Comparison of ENCODE assay signal across 9 mouse cellular contexts in genomic region chr5:16869309-16869915, GRCm38 (mm10).
DNase-seq lines count a peak whose midpoint lies in the region; ATAC-seq and TF ChIP-seq lines count a peak whose summit lies in the region.
"Had no signal": no experiment of that assay in that cellular context is flagged by ENCODE, and none has a peak within 500 bp of the region (broad histone marks: within the 10 kb centered on the region; RNA-seq: fewer than 3 reads in every experiment).

No protein-coding gene starts in this region.

- no peak overlapping the region for H3K9ac ChIP-seq in forebrain, postnatal 0 days
- H3K9ac ChIP-seq in liver, embryonic 14.5 days (replicated peaks), result no peak overlapping the region
- H3K9ac ChIP-seq: limb, embryonic 12.5 days had no signal

- WGBS in forebrain, postnatal 0 days, result 54% methylated on average over 2 of the region's 2 CpGs
- 35% methylated on average over 2 of the region's 2 CpGs for WGBS in liver, embryonic 14.5 days (ENCODE audit: insufficient replicate concordance)

- no peak overlapping the region for H3K4me2 ChIP-seq in forebrain, postnatal 0 days (ENCODE audit: low read depth)
- no peak overlapping the region for H3K4me2 ChIP-seq in liver, embryonic 14.5 days (ENCODE audit: low read depth)
- H3K4me2 ChIP-seq: limb, embryonic 12.5 days had no signal

- H3K27ac ChIP-seq in forebrain, postnatal 0 days (ENCODE audit: low read depth, low read length), result no peak overlapping the region
- no peak overlapping the region for H3K27ac ChIP-seq in liver, embryonic 14.5 days
- H3K27ac ChIP-seq: limb, embryonic 12.5 days had no signal

- no peaks in the 10 kb centered on the region for H3K79me2 ChIP-seq in C2C12 (ENCODE audit: control insufficient read depth, insufficient read depth)

- peak; percentile 44 for TF ChIP-seq CTCF in C2C12 (IDR thresholded peaks at IDR 0.05; ENCODE audit: control insufficient read depth, insufficient read depth, insufficient read length)
- peak; percentile 82 for TF ChIP-seq CTCF in forebrain, postnatal 0 days (IDR thresholded peaks at IDR 0.05; ENCODE audit: low read depth)
- no peak; the same call in 1 of the 2 replicates for TF ChIP-seq CTCF in liver, embryonic 14.5 days (IDR thresholded peaks at IDR 0.05; ENCODE audit: low read depth)

- ATAC-seq in forebrain, postnatal 0 days, result peak; percentile 82
- ATAC-seq in liver, embryonic 14.5 days (ENCODE audit: insufficient read depth), result no peak

- no peaks in the 10 kb centered on the region for H3K79me3 ChIP-seq in C2C12 (ENCODE audit: low read depth)

- H3K27me3 ChIP-seq in C2C12 (ENCODE audit: control insufficient read depth, insufficient read depth, insufficient read length), result no peaks in the 10 kb centered on the region
- H3K27me3 ChIP-seq in forebrain, postnatal 0 days (ENCODE audit: insufficient read depth, low read length), result no peaks in the 10 kb centered on the region
- no peaks in the 10 kb centered on the region for H3K27me3 ChIP-seq in liver, embryonic 14.5 days (ENCODE audit: control insufficient read depth, insufficient read depth, low read length)
- H3K27me3 ChIP-seq: limb, embryonic 12.5 days had no signal

- no peak for TF ChIP-seq EP300 in liver, embryonic 14.5 days (IDR thresholded peaks at IDR 0.05; ENCODE audit: low read depth)

- H3K36me3 ChIP-seq in C2C12 (ENCODE audit: control insufficient read depth, insufficient read depth), result no peaks in the 10 kb centered on the region
- no peaks in the 10 kb centered on the region for H3K36me3 ChIP-seq in forebrain, postnatal 0 days (ENCODE audit: insufficient read depth)
- H3K36me3 ChIP-seq in liver, embryonic 14.5 days (replicated peaks; ENCODE audit: control insufficient read depth, insufficient read depth, low read depth), result no peaks in the 10 kb centered on the region
- H3K36me3 ChIP-seq: limb, embryonic 12.5 days had no signal

- DNase-seq in 3T3-L1 (ENCODE audit: low read depth, low spot score), result peak; percentile 89
- DNase-seq in c-Kit-positive CD71-positive TER-119-negative erythroid progenitor cells, embryonic 14.5 days (ENCODE audit: low read depth), result peak; percentile 6
- DNase-seq in forebrain, postnatal 0 days, result peak; percentile 79
- peak; percentile 72 for DNase-seq in kidney, postnatal 10 days
- peak; percentile 2 to 6 (median 4) for DNase-seq in liver, embryonic 14.5 days (ENCODE audit: low read depth in 3 of 3, low spot score in 3 of 3)
- DNase-seq in retina, adult 2 months (ENCODE audit: low read depth, low spot score), result peak; percentile 15
- DNase-seq in spleen, postnatal 4 days (ENCODE audit: low spot score in 2 of 2), result no peak

- no peaks in the 10 kb centered on the region for H3K4me1 ChIP-seq in forebrain, postnatal 0 days (ENCODE audit: insufficient read depth)
- no peaks in the 10 kb centered on the region for H3K4me1 ChIP-seq in liver, embryonic 14.5 days (replicated peaks; ENCODE audit: control insufficient read depth in 2 of 2, insufficient read depth in 2 of 2, low read length in 1 of 2)
- H3K4me1 ChIP-seq: limb, embryonic 12.5 days had no signal

- H3K4me3 ChIP-seq in C2C12 (ENCODE audit: insufficient read depth, poor library complexity, severe bottlenecking), result no peak overlapping the region
- H3K4me3 ChIP-seq in forebrain, postnatal 0 days (ENCODE audit: low read depth, low read length), result no peak overlapping the region
- no peak overlapping the region for H3K4me3 ChIP-seq in liver, embryonic 14.5 days (ENCODE audit: insufficient read depth in 1 of 2, low read depth in 2 of 2, low read length in 2 of 2)
- H3K4me3 ChIP-seq: limb, embryonic 12.5 days had no signal

- no peak overlapping the region for H3ac ChIP-seq in C2C12 (ENCODE audit: control insufficient read depth, insufficient read length, low read depth)

- no peaks in the 10 kb centered on the region for H3K9me3 ChIP-seq in forebrain, postnatal 0 days (ENCODE audit: low read length)
- no peaks in the 10 kb centered on the region for H3K9me3 ChIP-seq in liver, embryonic 14.5 days (ENCODE audit: control insufficient read depth, low read length)
- H3K9me3 ChIP-seq: limb, embryonic 12.5 days had no signal

TF ChIP-seq in C2C12, 6 proteins besides CTCF, POLR2A, EP300 and RAD21:
- TF ChIP-seq MYOG (IDR thresholded peaks at IDR 0.05; ENCODE audit: control insufficient read depth, extremely low read depth, insufficient read length), result no peak

Comparison
In these comparisons a context has a peak if more than half of its experiments do, and no peak if none do; other contexts are left out.
1. DNase-seq: peak in 3T3-L1 (single experiment), c-Kit-positive CD71-positive TER-119-negative erythroid progenitor cells, embryonic 14.5 days (single experiment), forebrain, postnatal 0 days (single experiment), kidney, postnatal 10 days (single experiment), liver, embryonic 14.5 days (3 of 3) and retina, adult 2 months (single experiment); none in spleen, postnatal 4 days (0 of 2).